Comparison of ENCODE assay signal across 11 mouse cellular contexts in the genomic region with DNA sequence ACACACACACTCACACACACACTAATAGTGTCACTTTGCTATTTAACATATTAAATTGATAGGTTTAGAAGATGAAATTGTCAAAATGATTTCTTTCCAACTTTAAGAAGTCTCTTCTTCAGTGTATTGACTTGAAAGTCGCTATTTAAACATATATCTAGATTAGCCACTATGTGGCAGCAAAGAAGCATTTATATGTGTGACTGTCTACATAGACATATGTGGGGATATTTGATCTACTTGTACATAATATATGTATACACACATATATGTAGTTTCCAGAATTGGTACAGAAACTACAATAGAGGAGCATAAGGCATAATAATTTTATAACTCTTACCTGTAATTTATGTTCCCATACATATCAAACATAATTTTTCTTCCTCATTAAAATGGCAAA. TPM values are rescaled to one million over a fixed set of nuclear protein-coding genes. Genes with fewer than 3 reads are reported as not detected.
DNase-seq lines count a peak whose midpoint lies in the region; ATAC-seq lines count a peak whose summit lies in the region.
"Had no signal": no experiment of that assay in that cellular context is flagged by ENCODE, and none has a peak within 500 bp of the region (broad histone marks: within the 10 kb centered on the region; RNA-seq: fewer than 3 reads in every experiment).

No protein-coding gene starts in this region.

- H3K9me3 ChIP-seq in hindbrain, embryonic 11.5 days (ENCODE audit: control insufficient read depth, low read length) = no peaks in the 10 kb centered on the region
- H3K9me3 ChIP-seq in hindbrain, embryonic 12.5 days (replicated peaks) = no peaks in the 10 kb centered on the region
- no peaks in the 10 kb centered on the region for H3K9me3 ChIP-seq in midbrain, embryonic 13.5 days
- H3K9me3 ChIP-seq in kidney, embryonic 15.5 days (replicated peaks) = no peaks in the 10 kb centered on the region

- no peak overlapping the region for H3K4me2 ChIP-seq in hindbrain, embryonic 11.5 days (replicated peaks; ENCODE audit: low read depth, low read length)
- no peak overlapping the region for H3K4me2 ChIP-seq in hindbrain, embryonic 12.5 days (replicated peaks)
- no peak overlapping the region for H3K4me2 ChIP-seq in midbrain, embryonic 13.5 days (replicated peaks)
- no peak overlapping the region for H3K4me2 ChIP-seq in kidney, embryonic 15.5 days

- no peaks in the 10 kb centered on the region for H3K4me1 ChIP-seq in hindbrain, embryonic 11.5 days (replicated peaks; ENCODE audit: control insufficient read depth, insufficient read depth, low read length)
- no peaks in the 10 kb centered on the region for H3K4me1 ChIP-seq in hindbrain, embryonic 12.5 days
- no peaks in the 10 kb centered on the region for H3K4me1 ChIP-seq in midbrain, embryonic 13.5 days (replicated peaks)
- no peaks in the 10 kb centered on the region for H3K4me1 ChIP-seq in kidney, embryonic 15.5 days

- WGBS in hindbrain, embryonic 11.5 days = 9% methylated on average over 1 of the region's 1 CpGs
- WGBS in hindbrain, embryonic 12.5 days = 10% methylated on average over 1 of the region's 1 CpGs
- 11% methylated on average over 1 of the region's 1 CpGs for WGBS in midbrain, embryonic 13.5 days
- 13% methylated on average over 1 of the region's 1 CpGs for WGBS in kidney, embryonic 15.5 days

- no peaks in the 10 kb centered on the region for H3K36me3 ChIP-seq in hindbrain, embryonic 11.5 days (ENCODE audit: control insufficient read depth, insufficient read depth, low read length)
- H3K36me3 ChIP-seq in hindbrain, embryonic 12.5 days = no peaks in the 10 kb centered on the region
- H3K36me3 ChIP-seq in midbrain, embryonic 13.5 days = no peaks in the 10 kb centered on the region
- H3K36me3 ChIP-seq in kidney, embryonic 15.5 days = no peaks in the 10 kb centered on the region

- no peaks in the 10 kb centered on the region for H3K27me3 ChIP-seq in hindbrain, embryonic 11.5 days (ENCODE audit: control insufficient read depth, insufficient read depth, low read length)
- H3K27me3 ChIP-seq in hindbrain, embryonic 12.5 days = no peaks in the 10 kb centered on the region
- no peaks in the 10 kb centered on the region for H3K27me3 ChIP-seq in midbrain, embryonic 13.5 days
- no peaks in the 10 kb centered on the region for H3K27me3 ChIP-seq in kidney, embryonic 15.5 days

- H3K9ac ChIP-seq in hindbrain, embryonic 11.5 days (ENCODE audit: low read depth, low read length) = no peak overlapping the region
- no peak overlapping the region for H3K9ac ChIP-seq in hindbrain, embryonic 12.5 days
- H3K9ac ChIP-seq in midbrain, embryonic 13.5 days (replicated peaks) = no peak overlapping the region
- H3K9ac ChIP-seq in kidney, embryonic 15.5 days = no peak overlapping the region

- H3K27ac ChIP-seq in hindbrain, embryonic 11.5 days (ENCODE audit: low read depth, low read length) = no peak overlapping the region
- no peak overlapping the region for H3K27ac ChIP-seq in hindbrain, embryonic 12.5 days
- no peak overlapping the region for H3K27ac ChIP-seq in midbrain, embryonic 13.5 days
- H3K27ac ChIP-seq in kidney, embryonic 15.5 days = no peak overlapping the region

- no peak for DNase-seq in hindbrain, embryonic 11.5 days (ENCODE audit: low spot score)
- peak; percentile 51 for DNase-seq in 416B (ENCODE audit: low read depth)
- DNase-seq in adipocyte (ENCODE audit: low spot score) = peak; percentile 55
- DNase-seq in cerebellum, adult 11 months = no peak
- no peak for DNase-seq in urinary bladder, postnatal 25 days (ENCODE audit: low spot score)
- DNase-seq: heart, adult 11 months; kidney, adult 11 months; lung, postnatal 14 days had no signal

- no peak overlapping the region for H3K4me3 ChIP-seq in hindbrain, embryonic 11.5 days (ENCODE audit: low read depth, low read length)
- H3K4me3 ChIP-seq in hindbrain, embryonic 12.5 days = no peak overlapping the region
- no peak overlapping the region for H3K4me3 ChIP-seq in midbrain, embryonic 13.5 days (replicated peaks)
- no peak overlapping the region for H3K4me3 ChIP-seq in kidney, embryonic 15.5 days (replicated peaks)

- ATAC-seq in hindbrain, embryonic 11.5 days (ENCODE audit: low FRiP score) = 0 out of 2 replicates have a peak, but pooled peaks have one; percentile 51
- no peak for ATAC-seq in hindbrain, embryonic 12.5 days (ENCODE audit: low FRiP score)
- ATAC-seq in midbrain, embryonic 13.5 days = peak; percentile 43; the same call in 1 of the 2 replicates
- ATAC-seq in kidney, embryonic 15.5 days (replicated peaks; ENCODE audit: low FRiP score) = no peak

RNA-seq across cellular contexts. Expression of gene Cfap69, which starts 17.9 kb away (rescaled TPM):
- polyA plus RNA-seq in hindbrain, embryonic 11.5 days (2014; fragmentation: Nextera tagmentation; extraction: Ambion mirVana) = 8.0 and 9.6 TPM in 2 replicates
- 9.1 and 11.5 TPM in 2 replicates for polyA plus RNA-seq in hindbrain, embryonic 12.5 days (2016; fragmentation: Nextera tagmentation; extraction: Ambion mirVana)
- 5.8 and 8.3 TPM in 2 replicates for polyA plus RNA-seq in midbrain, embryonic 13.5 days (2015; fragmentation: Nextera tagmentation; extraction: Ambion mirVana)
- 3.2 and 3.4 TPM in 2 replicates for polyA plus RNA-seq in kidney, embryonic 15.5 days (2015; fragmentation: Nextera tagmentation; extraction: Ambion mirVana)

RNA-seq across cellular contexts. Expression of gene Steap2, which starts 48.2 kb away (rescaled TPM):
- polyA plus RNA-seq in hindbrain, embryonic 11.5 days (2014; fragmentation: Nextera tagmentation; extraction: Ambion mirVana) = 5.5 and 7.5 TPM in 2 replicates
- 5.7 and 6.3 TPM in 2 replicates for polyA plus RNA-seq in hindbrain, embryonic 12.5 days (2016; fragmentation: Nextera tagmentation; extraction: Ambion mirVana)
- 5.6 and 6.6 TPM in 2 replicates for polyA plus RNA-seq in midbrain, embryonic 13.5 days (2015; fragmentation: Nextera tagmentation; extraction: Ambion mirVana)
- polyA plus RNA-seq in kidney, embryonic 15.5 days (2015; fragmentation: Nextera tagmentation; extraction: Ambion mirVana) = 23.5 and 23.9 TPM in 2 replicates

Comparison
In these comparisons a context has a peak if more than half of its experiments do, and no peak if none do; other contexts are left out.
1. ATAC-seq: peak in hindbrain, embryonic 11.5 days (single experiment) and midbrain, embryonic 13.5 days (single experiment); none in hindbrain, embryonic 12.5 days (single experiment) and kidney, embryonic 15.5 days (single experiment).
2. DNase-seq: peak in 416B (single experiment) and adipocyte (single experiment); none in hindbrain, embryonic 11.5 days (single experiment), cerebellum, adult 11 months (single experiment) and urinary bladder, postnatal 25 days (single experiment).